Mouse (Mus musculus): ENCODE measurements around the gene Gm5485. TPM values are rescaled to one million over a fixed set of nuclear protein-coding genes. Genes with fewer than 3 reads are reported as not detected.

Gene Gm5485
- polyA plus RNA-seq (2014; fragmentation: Nextera tagmentation; extraction: Ambion mirVana): not detected in 2 replicates

DNA sequence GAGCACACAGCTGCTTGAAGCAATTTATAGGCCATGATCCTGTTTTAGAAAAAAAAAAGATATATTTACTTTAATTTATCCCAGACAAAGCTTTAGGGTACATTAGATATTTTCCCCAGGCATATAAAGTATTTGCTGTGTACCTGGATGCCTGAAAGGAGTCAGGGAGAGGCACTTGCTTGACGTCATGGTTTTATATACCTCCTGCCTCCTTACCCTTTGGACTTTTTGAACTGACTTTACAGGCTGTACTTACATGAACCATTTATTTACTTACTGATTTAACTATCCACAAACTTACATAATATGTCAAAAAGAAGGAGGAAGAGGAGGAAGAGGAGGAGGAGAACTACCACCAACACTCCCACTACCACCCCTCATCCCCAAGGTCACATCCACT lies at the start of gene Gm5485:
Gm5485 (minus strand) TSS at position 171 of the 400 bp plus-strand sequence.
- no peak within 1 kb of the TSS for H3K9ac ChIP-seq (ENCODE audit: low read length)
- no peak for DNase-seq (ENCODE audit: low spot score)

DNA sequence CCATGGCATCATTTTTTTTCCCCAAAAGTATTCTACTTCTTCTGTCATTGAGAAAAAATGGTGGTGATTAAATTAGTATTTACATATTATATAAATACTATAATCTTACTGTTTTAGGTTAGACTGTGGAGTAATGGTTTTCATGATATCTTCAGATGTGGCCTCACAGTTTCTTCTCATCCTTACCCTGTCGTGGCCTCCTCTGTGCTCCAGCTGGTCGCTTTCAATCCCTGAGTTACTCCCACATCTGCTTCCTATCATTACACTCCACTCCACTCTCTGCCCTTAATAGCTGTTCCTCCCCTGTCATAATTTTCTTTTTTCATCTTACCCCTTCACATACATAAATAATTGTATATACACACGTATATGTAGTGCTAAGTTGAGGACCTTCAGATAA lies 41.0 kb upstream of the Gm5485 start:
- no peaks in the 10 kb centered on the region for H3K9me3 ChIP-seq (replicated peaks; ENCODE audit: control insufficient read depth, low read length)
- DNase-seq (ENCODE audit: low spot score) (no peak), ATAC-seq (no peak)
- H3K4me2 ChIP-seq (ENCODE audit: low read length): no peak overlapping the region
- H3K27ac ChIP-seq (ENCODE audit: low read depth, low read length): no peak overlapping the region
- no peak overlapping the region for H3K4me3 ChIP-seq (ENCODE audit: low read depth, low read length)
- H3K4me1 ChIP-seq (ENCODE audit: control insufficient read depth, insufficient read depth, low read length): no peaks in the 10 kb centered on the region
- WGBS: 87% methylated on average over 3 of the region's 3 CpGs
- H3K36me3 ChIP-seq (ENCODE audit: control insufficient read depth, insufficient read depth, low read length): no peaks in the 10 kb centered on the region
- no peaks in the 10 kb centered on the region for H3K27me3 ChIP-seq (replicated peaks; ENCODE audit: control insufficient read depth, insufficient read depth, low read length)
- no peak overlapping the region for H3K9ac ChIP-seq (ENCODE audit: low read length)

More for the DNA sequence above, at the start of gene Gm5485:
- Histone ChIP-seq H3K4me3 (ENCODE audit: low read depth, low read length) (no peak within 1 kb of the TSS), H3K27me3 (replicated peaks; ENCODE audit: control insufficient read depth, insufficient read depth, low read length) (no peaks in the 10 kb centered on the region), H3K4me2 (ENCODE audit: low read length) (no peak within 1 kb of the TSS), H3K4me1 (ENCODE audit: control insufficient read depth, insufficient read depth, low read length) (no peaks in the 10 kb centered on the region), H3K9me3 (replicated peaks; ENCODE audit: control insufficient read depth, low read length) (no peaks in the 10 kb centered on the region), H3K27ac (ENCODE audit: low read depth, low read length) (no peak within 1 kb of the TSS), H3K36me3 (ENCODE audit: control insufficient read depth, insufficient read depth, low read length) (no peaks in the 10 kb centered on the region)
- ATAC-seq: no peak
- WGBS: 94% methylated on average over 1 of the region's 1 CpGs

DNA sequence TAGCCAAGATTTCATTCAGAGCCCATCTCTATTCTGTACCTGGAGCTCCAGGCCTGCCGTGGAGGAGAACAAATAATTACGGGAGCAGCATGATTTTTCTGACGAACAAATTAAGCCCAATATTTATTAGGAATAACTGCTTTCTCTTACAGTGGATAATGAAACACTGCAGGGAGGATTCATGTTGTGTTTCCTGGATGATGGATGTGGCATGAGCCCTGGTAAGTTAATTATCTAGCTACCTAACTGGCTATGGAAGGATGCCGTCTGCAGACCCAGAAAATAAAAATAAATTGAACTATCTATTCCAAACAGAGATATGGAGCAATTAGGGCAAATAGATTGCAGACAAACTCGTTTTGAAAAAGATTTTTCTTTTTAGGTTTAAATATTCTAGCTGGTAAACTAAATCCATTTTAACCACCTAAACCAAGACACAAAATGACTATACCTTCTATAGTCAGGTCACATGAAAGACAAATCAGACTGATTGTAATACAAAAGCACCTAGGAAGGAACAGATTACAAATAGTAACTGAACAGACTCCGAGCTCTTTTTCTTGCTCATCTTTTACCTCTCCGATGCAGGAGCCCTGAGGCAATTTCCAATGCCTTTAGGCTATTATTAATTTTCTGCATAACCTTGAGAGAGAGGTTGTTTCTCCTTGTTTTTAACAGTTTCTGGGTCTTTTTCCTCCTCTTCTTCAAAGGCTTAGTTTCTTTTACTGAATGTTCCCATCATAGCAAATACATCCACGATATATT lies 34.1 kb upstream of the Gm5485 start:
- Histone ChIP-seq H3K4me1 (ENCODE audit: control insufficient read depth, insufficient read depth, low read length) (no peaks in the 10 kb centered on the region), H3K27me3 (replicated peaks; ENCODE audit: control insufficient read depth, insufficient read depth, low read length) (no peaks in the 10 kb centered on the region), H3K36me3 (ENCODE audit: control insufficient read depth, insufficient read depth, low read length) (no peaks in the 10 kb centered on the region), H3K4me3 (ENCODE audit: low read depth, low read length) (no peak overlapping the region), H3K27ac (ENCODE audit: low read depth, low read length) (no peak overlapping the region), H3K4me2 (ENCODE audit: low read length) (no peak overlapping the region), H3K9me3 (replicated peaks; ENCODE audit: control insufficient read depth, low read length) (no peaks in the 10 kb centered on the region), H3K9ac (ENCODE audit: low read length) (no peak overlapping the region)
- DNase-seq (ENCODE audit: low spot score): no peak
- 76% methylated on average over 8 of the region's 8 CpGs for WGBS
- no peak for ATAC-seq

DNA sequence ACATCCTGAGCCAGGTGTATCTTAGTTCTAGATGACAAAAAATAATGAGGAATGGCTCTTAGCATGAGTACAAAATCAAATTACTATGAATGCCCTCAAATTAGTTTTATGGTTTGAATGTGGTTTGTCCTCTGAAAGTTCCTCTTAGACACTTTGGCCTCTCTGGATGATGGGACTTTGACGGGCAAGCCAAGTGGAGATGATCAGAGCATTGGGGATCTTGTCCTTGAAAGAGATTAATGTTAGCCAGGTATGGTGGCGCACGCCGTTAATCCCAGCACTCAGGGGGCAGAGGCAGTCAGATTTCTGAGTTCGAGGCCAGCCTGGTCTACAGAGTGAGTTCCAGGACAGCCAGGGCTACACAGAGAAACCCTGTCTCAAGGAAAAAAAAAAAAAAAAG lies 32.4 kb upstream of the Gm5485 start:
- H3K4me3 ChIP-seq (ENCODE audit: low read depth, low read length): no peak overlapping the region
- WGBS: 95% methylated on average over 5 of the region's 5 CpGs
- no peak for ATAC-seq
- no peaks in the 10 kb centered on the region for H3K27me3 ChIP-seq (replicated peaks; ENCODE audit: control insufficient read depth, insufficient read depth, low read length)
- H3K4me2 ChIP-seq (ENCODE audit: low read length): no peak overlapping the region
- H3K4me1 ChIP-seq (ENCODE audit: control insufficient read depth, insufficient read depth, low read length): no peaks in the 10 kb centered on the region
- H3K9me3 ChIP-seq (replicated peaks; ENCODE audit: control insufficient read depth, low read length): no peaks in the 10 kb centered on the region
- H3K36me3 ChIP-seq (ENCODE audit: control insufficient read depth, insufficient read depth, low read length): no peaks in the 10 kb centered on the region
- no peak overlapping the region for H3K9ac ChIP-seq (ENCODE audit: low read length)
- no peak for DNase-seq (ENCODE audit: low spot score)
- no peak overlapping the region for H3K27ac ChIP-seq (ENCODE audit: low read depth, low read length)

DNA sequence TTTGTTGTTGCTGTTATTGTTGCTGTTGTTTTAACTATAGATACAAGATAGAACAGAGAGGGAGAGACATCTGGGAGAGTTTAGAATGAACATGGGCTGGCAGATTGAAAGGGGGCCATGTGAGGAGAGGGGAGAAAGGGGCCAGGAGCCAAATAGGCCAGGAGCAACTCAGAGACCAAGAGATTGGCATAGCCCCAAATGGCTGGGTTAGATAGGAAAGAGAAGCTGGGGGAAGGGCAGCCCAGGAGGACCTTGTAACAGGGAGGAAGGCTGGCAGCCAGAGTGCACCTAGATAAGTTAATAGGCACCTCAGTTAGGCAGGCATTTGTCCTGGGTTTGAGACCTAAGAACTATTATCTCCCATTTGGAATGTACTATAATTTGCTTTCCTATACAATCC lies 25.3 kb upstream of the Gm5485 start:
- Histone ChIP-seq H3K9me3 (replicated peaks; ENCODE audit: control insufficient read depth, low read length) (no peaks in the 10 kb centered on the region), H3K4me2 (ENCODE audit: low read length) (no peak overlapping the region), H3K27ac (ENCODE audit: low read depth, low read length) (no peak overlapping the region), H3K9ac (ENCODE audit: low read length) (no peak overlapping the region), H3K27me3 (replicated peaks; ENCODE audit: control insufficient read depth, insufficient read depth, low read length) (no peaks in the 10 kb centered on the region), H3K36me3 (ENCODE audit: control insufficient read depth, insufficient read depth, low read length) (no peaks in the 10 kb centered on the region), H3K4me1 (ENCODE audit: control insufficient read depth, insufficient read depth, low read length) (no peaks in the 10 kb centered on the region), H3K4me3 (ENCODE audit: low read depth, low read length) (no peak overlapping the region)
- no peak for DNase-seq (ENCODE audit: low spot score)
- ATAC-seq: 0 out of 2 replicates have a peak, but pooled peaks have one; percentile 20

DNA sequence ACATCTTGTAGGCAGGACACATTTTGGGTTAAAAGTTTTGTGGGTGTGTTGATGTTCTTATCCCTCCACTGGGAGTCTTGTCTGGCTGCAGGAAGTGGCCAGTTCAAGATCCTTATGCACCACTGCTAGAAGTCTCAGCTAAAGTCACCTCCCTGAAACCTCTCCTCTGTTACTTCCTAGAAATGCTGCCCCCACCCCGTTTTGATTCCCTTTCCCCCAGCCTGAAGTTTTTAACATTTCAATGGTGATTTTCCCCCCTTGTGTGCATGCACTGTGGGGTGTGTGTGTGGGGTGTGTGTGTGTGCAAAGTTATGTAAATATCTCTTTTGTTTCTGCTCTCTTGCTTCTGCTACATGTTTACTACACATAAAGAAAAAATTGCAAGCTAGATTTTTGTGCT lies 23.2 kb upstream of the Gm5485 start:
- 10% methylated on average over 1 of the region's 1 CpGs for WGBS
- H3K4me2 ChIP-seq (ENCODE audit: low read length): no peak overlapping the region
- DNase-seq (ENCODE audit: low spot score): no peak
- H3K4me1 ChIP-seq (ENCODE audit: control insufficient read depth, insufficient read depth, low read length): no peaks in the 10 kb centered on the region
- H3K9ac ChIP-seq (ENCODE audit: low read length): no peak overlapping the region
- no peaks in the 10 kb centered on the region for H3K36me3 ChIP-seq (ENCODE audit: control insufficient read depth, insufficient read depth, low read length)
- H3K27ac ChIP-seq (ENCODE audit: low read depth, low read length): no peak overlapping the region
- no peak overlapping the region for H3K4me3 ChIP-seq (ENCODE audit: low read depth, low read length)
- no peak for ATAC-seq
- H3K9me3 ChIP-seq (replicated peaks; ENCODE audit: control insufficient read depth, low read length): no peaks in the 10 kb centered on the region
- H3K27me3 ChIP-seq (replicated peaks; ENCODE audit: control insufficient read depth, insufficient read depth, low read length): no peaks in the 10 kb centered on the region

DNA sequence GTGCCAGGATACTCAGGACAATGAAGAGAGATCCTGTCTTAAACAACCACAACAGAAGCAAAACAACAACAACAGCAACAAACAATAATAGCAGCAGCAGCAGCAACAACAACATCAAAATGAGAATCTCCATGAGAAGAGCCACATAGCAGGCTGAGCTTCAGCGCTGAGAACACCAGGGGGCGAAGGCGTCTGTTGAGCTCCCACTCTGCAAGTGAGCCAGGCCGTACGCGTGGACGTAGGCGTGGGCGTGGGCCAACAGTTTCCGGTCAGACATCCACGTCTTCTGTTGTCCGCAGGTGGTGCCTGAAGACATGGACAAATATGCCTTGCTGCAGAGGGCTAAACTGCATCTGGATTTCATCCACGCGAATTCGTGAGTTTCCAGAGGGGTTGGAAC lies 18.8 kb upstream of the Gm5485 start, which contains the start of gene Morc1:
Morc1 (plus strand) TSS at position 211 of the 400 bp plus-strand sequence.
- H3K4me2 ChIP-seq (ENCODE audit: low read length): no peak within 1 kb of the TSS
- H3K9me3 ChIP-seq (replicated peaks; ENCODE audit: control insufficient read depth, low read length): no peaks in the 10 kb centered on the region
- H3K9ac ChIP-seq (ENCODE audit: low read length): no peak within 1 kb of the TSS
- ATAC-seq: no peak
- H3K27ac ChIP-seq (ENCODE audit: low read depth, low read length): no peak within 1 kb of the TSS
- H3K36me3 ChIP-seq (ENCODE audit: control insufficient read depth, insufficient read depth, low read length): no peaks in the 10 kb centered on the region
- DNase-seq (ENCODE audit: low spot score): no peak
- whole genome bisulfite sequencing: 94% methylated on average over 15 of the region's 15 CpGs
- H3K4me1 ChIP-seq (ENCODE audit: control insufficient read depth, insufficient read depth, low read length): no peaks in the 10 kb centered on the region
- no peaks in the 10 kb centered on the region for H3K27me3 ChIP-seq (replicated peaks; ENCODE audit: control insufficient read depth, insufficient read depth, low read length)
- H3K4me3 ChIP-seq (ENCODE audit: low read depth, low read length): no peak within 1 kb of the TSS

DNA sequence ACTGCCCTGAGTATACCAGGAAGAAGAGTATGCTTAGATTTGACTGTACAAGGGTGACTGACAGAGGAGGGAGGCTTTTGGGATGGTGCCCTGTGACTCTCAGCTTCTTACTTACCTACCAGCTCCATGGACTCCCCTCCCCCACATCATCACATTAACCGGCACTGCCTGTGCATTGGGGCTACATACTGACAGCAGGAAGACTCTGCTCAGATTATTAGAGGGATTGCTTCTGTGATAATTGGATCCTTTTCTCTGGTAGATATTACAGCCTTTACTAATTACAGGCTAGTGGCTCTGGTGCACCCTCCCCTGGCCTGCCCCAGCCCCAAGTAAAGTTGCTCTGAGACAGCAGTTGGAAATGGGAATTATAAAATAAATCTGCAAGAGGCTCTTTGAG lies 17.2 kb upstream of the Gm5485 start:
- no peak overlapping the region for H3K4me3 ChIP-seq (ENCODE audit: low read depth, low read length)
- ATAC-seq (peak; percentile 50; the same call in 1 of the 2 replicates), DNase-seq (ENCODE audit: low spot score) (peak; percentile 22)
- no peaks in the 10 kb centered on the region for H3K4me1 ChIP-seq (ENCODE audit: control insufficient read depth, insufficient read depth, low read length)
- WGBS: 50% methylated on average over 1 of the region's 1 CpGs
- H3K36me3 ChIP-seq (ENCODE audit: control insufficient read depth, insufficient read depth, low read length): no peaks in the 10 kb centered on the region
- no peaks in the 10 kb centered on the region for H3K27me3 ChIP-seq (replicated peaks; ENCODE audit: control insufficient read depth, insufficient read depth, low read length)
- no peaks in the 10 kb centered on the region for H3K9me3 ChIP-seq (replicated peaks; ENCODE audit: control insufficient read depth, low read length)
- no peak overlapping the region for H3K9ac ChIP-seq (ENCODE audit: low read length)
- no peak overlapping the region for H3K4me2 ChIP-seq (ENCODE audit: low read length)
- H3K27ac ChIP-seq (ENCODE audit: low read depth, low read length): no peak overlapping the region

DNA sequence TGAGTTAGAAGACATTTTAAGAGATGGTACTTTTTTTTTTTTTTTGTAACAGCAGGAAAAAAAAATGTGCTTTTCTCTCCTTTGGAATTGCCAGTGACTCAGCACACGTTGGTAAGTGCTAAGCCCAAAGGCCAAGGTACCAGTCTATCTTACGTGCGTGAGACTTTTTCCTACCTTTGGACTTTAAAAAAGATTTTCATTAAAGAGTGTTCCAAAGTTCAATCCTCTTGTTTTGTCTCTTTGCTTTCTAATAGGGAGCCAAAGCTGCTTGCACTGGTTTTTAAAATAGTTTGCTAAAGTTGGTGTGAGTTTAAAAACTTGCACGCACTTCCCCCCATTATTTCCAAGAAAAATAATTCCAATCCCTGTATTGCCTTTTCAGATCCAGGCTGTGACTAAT lies 11.9 kb upstream of the Gm5485 start:
- no peaks in the 10 kb centered on the region for H3K36me3 ChIP-seq (ENCODE audit: control insufficient read depth, insufficient read depth, low read length)
- no peak overlapping the region for H3K27ac ChIP-seq (ENCODE audit: low read depth, low read length)
- 91% methylated on average over 4 of the region's 4 CpGs for WGBS
- H3K27me3 ChIP-seq (replicated peaks; ENCODE audit: control insufficient read depth, insufficient read depth, low read length): no peaks in the 10 kb centered on the region
- no peak for ATAC-seq
- no peak for DNase-seq (ENCODE audit: low spot score)
- H3K4me2 ChIP-seq (ENCODE audit: low read length): no peak overlapping the region
- H3K9me3 ChIP-seq (replicated peaks; ENCODE audit: control insufficient read depth, low read length): no peaks in the 10 kb centered on the region
- H3K4me1 ChIP-seq (ENCODE audit: control insufficient read depth, insufficient read depth, low read length): no peaks in the 10 kb centered on the region
- H3K9ac ChIP-seq (ENCODE audit: low read length): no peak overlapping the region
- no peak overlapping the region for H3K4me3 ChIP-seq (ENCODE audit: low read depth, low read length)

Data from forebrain, embryonic 14.5 days (tissue).